Mouse (Mus musculus) retina, adult 2 months (tissue): Measurements from ENCODE around the gene Pgk1.
"Not testable (repeated sequence)": the region's sequence is repeated elsewhere in the genome, so short reads cannot be mapped to it uniquely, and the experiment has no call there.

Source experiments
- DNase-seq: peaks from one replicate; pipeline ENCODE4 v3.0.0-alpha.2; 2012; ENCODE audit warnings: low read depth, low spot score

Pgk1 gene

DNA sequence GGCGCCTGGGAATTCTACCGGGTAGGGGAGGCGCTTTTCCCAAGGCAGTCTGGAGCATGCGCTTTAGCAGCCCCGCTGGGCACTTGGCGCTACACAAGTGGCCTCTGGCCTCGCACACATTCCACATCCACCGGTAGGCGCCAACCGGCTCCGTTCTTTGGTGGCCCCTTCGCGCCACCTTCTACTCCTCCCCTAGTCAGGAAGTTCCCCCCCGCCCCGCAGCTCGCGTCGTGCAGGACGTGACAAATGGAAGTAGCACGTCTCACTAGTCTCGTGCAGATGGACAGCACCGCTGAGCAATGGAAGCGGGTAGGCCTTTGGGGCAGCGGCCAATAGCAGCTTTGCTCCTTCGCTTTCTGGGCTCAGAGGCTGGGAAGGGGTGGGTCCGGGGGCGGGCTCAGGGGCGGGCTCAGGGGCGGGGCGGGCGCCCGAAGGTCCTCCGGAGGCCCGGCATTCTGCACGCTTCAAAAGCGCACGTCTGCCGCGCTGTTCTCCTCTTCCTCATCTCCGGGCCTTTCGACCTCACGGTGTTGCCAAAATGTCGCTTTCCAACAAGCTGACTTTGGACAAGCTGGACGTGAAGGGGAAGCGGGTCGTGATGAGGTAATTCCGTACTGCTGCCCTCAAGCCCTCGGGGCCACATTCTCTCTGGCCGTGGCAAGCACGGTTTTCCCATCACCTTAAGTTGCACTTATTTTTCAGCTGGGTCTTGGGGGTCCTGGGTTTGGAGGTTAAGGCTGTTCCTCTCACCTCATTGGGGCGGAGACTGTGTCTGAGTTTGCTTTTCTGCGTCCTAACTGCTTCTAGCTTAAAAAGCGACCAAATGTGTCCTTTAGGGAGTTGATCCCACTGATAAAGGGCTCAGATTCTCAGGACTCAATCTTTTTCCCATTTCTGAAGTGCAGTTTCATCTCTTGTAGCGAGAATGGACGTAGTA, at the start of gene Pgk1:
TSS of gene Pgk1 (plus strand) at position 388 of the 937 bp plus-strand sequence.
- peak; percentile 89 for DNase-seq

DNA sequence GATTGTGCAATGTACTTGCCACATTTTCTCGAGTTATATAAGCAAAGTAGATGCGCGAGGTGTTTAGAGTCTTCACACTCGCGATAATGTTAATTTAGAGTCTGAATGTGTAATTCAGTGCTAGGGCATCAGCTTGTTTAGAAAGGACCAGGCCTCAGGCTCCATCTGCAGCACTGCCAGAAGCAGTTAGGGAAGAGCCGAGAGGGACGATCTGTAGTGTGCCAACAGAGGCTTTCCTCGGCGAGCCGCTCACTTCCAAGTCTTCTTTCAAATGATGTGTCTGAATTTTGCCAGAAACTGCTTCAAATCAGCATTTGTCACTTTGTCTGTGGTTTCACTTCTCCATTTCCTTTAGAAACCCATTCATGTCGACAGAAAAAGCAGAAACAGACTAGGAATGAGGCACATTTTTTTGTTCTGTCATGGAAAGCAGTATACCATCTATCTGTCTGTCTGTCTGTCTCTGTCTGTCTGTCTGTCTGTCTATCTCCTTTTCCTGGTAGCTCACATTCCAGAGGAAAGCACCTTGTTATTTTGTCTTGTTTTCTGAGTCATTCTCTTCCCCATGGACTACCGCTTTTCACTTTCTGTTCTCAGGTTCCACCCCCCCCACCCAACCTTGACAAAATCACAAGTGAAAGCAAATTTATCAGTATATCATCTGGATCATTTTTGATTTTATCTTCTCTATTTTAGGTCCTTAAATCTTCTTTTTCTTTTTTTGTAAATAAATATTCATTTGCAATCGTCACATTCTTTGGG, 47.4 kb upstream of the Pgk1 start:
- no peak for DNase-seq

DNA sequence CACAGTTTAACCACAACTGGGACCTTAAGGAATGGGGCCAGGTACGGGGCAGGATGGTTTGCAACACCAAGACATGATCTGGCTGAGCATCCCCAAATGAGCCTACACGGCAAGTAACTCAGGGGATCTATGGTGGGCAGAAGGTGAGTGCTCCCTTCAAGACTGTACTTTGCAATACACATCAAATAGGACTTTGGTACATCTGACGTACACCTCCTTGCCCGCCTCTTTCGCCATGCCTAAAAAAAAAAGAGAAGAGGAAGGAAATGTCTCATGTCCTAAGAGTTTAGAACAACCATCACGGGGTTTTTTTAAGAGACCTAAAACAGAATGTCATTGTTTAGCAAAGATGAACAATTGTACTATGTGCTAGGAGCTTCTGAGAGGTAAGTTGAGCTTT, 44.0 kb upstream of the Pgk1 start, which contains the start of gene Tlr13:
TSS of gene Tlr13 (plus strand) at position 269 of the 400 bp plus-strand sequence.
- no peak for DNase-seq

DNA sequence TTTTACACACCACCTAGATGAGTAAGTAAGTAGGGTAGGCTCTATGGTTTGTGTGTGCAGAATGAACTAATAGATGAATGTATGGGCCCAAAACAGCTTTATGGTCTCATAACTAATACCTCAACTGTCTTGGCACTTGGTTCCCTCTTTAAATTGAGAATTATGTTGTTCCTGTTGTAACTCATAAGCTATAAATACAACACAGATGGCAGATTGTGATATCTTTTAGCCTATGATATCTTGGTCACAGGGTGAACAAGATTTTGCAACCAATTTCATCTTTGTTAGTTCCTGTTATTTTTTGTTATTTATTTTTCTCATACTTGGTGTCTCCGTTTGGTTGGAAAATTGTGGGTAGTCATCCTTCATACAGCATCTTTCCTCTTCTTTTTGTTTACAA, 38.7 kb upstream of the Pgk1 start:
- DNase-seq: no peak

GRCm38 (mm10) chrX:106149460-106149859, 37.4 kb upstream of the Pgk1 start:
- no peak for DNase-seq

DNA sequence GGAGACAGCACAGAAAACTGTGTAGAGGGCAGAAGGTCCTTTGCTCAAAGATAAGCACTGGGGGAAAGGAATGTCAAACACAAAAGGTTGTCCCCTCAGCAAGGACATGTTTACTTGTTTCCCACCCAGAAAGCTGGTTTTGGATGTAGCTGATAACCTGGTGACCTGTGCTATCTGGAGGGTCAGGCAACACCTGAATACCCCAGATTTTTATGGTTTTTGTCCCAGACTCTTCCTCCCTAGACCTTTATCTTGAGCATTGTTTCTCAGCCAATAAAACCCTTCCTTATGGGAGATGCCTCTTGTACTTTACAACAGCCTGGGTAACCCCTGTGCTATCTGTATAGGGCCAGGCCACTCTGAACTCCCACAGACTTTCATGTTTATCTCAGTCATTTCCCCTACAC, 32.7 kb upstream of the Pgk1 start:
- DNase-seq: no peak

- DNase-seq: no peak
Measured at GRCm38 (mm10) chrX:106155892-106156291, 31.0 kb upstream of the Pgk1 start.

- no peak for DNase-seq
Measured at GRCm38 (mm10) chrX:106163995-106164394, 22.9 kb upstream of the Pgk1 start.

DNA sequence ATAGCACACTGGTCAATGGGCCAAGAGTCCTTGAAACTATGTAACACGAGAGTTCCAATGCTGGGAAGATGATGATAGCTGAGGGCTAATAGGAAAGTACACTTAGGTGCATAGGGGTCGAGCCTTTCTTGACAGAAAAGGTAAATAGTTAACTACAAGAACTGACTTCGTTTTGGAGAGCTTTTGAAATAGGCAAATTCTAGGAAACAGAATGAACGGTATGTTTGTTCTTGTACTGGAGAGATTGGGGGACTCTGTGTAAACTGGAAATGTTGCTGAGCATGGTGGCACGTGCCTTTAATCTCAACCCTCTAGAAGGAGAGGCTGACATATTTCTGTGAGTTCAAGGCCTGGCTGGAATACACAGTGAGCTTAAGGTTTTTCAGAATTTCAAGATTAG, 22.3 kb upstream of the Pgk1 start:
- no peak for DNase-seq

- no peak for DNase-seq
Measured at GRCm38 (mm10) chrX:106165089-106165488, 21.8 kb upstream of the Pgk1 start.

DNA sequence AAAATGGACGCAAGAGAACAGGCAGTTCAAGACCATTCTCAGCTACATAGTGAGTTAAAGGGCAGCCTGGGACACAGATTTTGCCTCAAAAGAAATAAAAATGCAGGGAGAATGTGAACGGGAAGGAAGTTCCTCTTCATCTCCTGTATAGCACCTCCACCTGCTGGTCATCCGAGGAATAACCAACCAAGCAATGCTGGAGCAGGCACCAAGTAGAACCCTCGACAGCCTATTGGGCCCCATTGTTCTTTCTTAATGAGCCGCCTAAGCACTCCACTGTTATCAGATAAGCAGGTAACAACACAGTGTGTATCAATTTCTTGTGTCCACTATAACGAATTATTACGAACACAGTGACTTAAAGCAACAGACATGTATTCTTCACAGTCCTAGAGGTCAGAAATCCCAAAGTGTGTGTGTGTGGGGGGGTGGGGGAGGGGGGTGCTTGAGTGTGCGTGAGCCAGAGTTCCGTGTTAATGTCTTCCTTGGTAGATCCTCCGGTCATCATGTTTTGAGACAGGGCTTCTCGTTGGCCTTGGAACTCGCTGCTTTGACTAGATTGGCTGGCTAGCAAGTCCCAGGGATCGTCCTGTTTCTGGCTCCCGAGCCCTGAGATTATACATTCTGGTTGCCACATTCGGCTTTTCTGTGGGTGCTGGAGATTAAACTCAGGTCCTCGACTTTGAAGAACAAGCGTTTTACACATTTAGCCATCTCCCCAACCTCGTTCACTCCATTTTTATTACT, 15.6 kb upstream of the Pgk1 start:
- DNase-seq: peak; percentile 61

GRCm38 (mm10) chrX:106171853-106172154, 15.1 kb upstream of the Pgk1 start:
- no peak for DNase-seq

DNA sequence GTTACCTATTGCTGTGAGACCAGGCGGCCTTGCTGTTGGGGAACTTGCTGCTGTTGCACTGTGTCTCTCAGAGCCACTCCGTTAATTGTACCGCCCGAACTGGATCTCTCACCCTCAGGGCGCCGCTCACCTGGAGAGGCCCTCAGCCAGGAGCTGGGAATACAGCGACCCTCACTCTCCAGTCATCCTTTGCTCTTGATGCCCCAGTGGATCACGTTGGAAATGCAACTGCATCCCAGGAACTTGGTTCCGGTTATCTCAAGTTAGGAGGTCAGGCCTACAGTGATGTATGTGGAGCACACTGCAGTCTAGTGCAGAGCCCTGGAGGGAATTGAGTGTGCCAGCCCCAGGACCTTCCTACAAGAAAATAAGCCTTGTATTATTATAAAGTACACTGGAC, 10.6 kb upstream of the Pgk1 start:
- DNase-seq: no peak

- peak; percentile 61 for DNase-seq
Measured at GRCm38 (mm10) chrX:106184279-106184678, 2.6 kb upstream of the Pgk1 start.

GRCm38 (mm10) chrX:106185706-106186105, 1.2 kb upstream of the Pgk1 start:
- DNase-seq: no peak

DNA sequence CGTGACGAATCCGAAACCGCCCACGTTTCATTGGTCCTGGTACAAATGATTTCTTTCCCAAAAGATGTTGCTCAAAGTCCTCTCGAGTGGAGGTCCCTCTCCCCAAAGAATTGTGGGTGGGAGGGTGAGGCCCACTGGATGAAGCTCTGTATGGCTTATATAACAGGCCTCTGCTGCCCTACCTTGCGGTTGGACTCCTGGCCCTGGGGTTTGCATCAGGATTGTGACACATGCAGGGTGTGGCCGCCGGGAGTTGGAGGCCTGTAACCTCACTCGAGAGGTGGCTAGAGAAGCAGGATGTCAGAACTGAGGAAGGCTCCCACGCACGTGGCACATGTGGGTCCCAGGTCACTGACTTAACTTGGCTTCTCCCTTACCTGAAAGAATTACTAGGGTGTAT, 837 bp downstream of the Pgk1 start:
- DNase-seq: no peak

DNA sequence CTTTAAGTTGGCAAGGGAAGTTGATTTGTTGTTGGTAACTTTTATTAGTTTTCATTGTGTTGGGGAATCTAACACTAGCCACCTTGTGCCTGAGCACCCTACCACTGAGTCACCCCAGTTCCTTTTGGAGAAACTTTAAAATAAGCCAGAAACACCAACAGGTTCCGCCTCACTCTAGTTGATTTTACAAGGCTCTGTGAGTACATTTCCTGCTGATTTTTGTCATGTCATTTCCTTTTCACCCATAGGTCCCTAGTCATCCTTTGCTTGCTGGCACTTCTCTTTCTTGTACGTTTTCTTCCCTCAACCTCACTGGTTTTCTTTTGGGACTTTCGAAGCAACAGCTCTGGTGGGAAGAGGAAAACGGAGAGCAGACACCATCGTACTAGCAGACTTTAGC, 2.5 kb downstream of the Pgk1 start:
- DNase-seq: no peak

DNA sequence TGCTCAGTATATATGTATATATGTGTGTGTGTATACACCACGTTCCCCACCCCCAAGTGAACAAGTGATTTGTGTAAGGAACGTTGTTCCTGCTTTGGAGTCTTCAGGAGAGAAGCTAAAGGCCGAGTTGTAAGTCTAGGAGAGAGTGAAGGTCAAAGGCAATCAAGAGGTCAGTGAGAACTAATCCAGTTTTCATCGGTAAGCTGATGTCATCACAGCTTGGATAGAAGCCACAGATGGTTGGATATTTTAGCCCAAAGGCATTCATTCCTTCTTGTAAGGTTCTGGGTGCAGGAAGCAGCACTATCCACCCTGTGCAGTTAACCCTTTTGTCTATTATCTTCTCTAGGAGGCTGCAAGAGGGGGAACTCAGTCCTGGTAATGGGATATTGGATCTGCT, 3.2 kb downstream of the Pgk1 start:
- no peak for DNase-seq

GRCm38 (mm10) chrX:106194361-106194760, 7.5 kb downstream of the Pgk1 start:
- DNase-seq: not testable (repeated sequence)

GRCm38 (mm10) chrX:106197308-106197707, 10.4 kb downstream of the Pgk1 start:
- DNase-seq: no peak

GRCm38 (mm10) chrX:106198904-106199303, 12.0 kb downstream of the Pgk1 start:
- no peak for DNase-seq

GRCm38 (mm10) chrX:106209100-106209499, 22.2 kb downstream of the Pgk1 start:
- no peak for DNase-seq
